Mouse (Mus musculus) brain, embryonic 14.5 days (tissue): ENCODE results near the gene Mdga1. TPM values are rescaled to one million over a fixed set of nuclear protein-coding genes. Genes with fewer than 3 reads are reported as not detected.
A peak's percentile ranks its signal among the peaks of the same experiment; 100 is the strongest.
"Not testable (repeated sequence)": the region's sequence is repeated elsewhere in the genome, so short reads cannot be mapped to it uniquely, and the experiment has no call there.

Experiments
- DNase-seq: peaks from one replicate; pipeline ENCODE4 v3.0.0-alpha.2; 2011; ENCODE audit warnings: low read depth
- CTCF ChIP-seq: fragments of 200-500 bp; IDR thresholded peaks from 2 replicates; pipeline ENCODE4 v1.5.1; 2012; ENCODE audit warnings: inconsistent platforms, mild to moderate bottlenecking, moderate library complexity, borderline replicate concordance; ENCODE audit not compliant: insufficient read depth, insufficient read length; ENCODE audit errors: extremely low read depth
- POLR2A ChIP-seq: fragments of 200-500 bp; IDR thresholded peaks from 2 replicates; pipeline ENCODE4 v1.6.1; 2012; ENCODE audit warnings: mild to moderate bottlenecking, inconsistent platforms, borderline replicate concordance; ENCODE audit not compliant: poor library complexity, insufficient read depth, insufficient read length, severe bottlenecking; ENCODE audit errors: extremely low read depth
- polyA plus RNA-seq: library from polyadenylated mRNA; depleted of rRNA; stranded (reverse); fragments of >200 nt; gene quantifications from 2 replicates; pipeline ENCODE4 v1.2.3, GENCODE M21; 2012; rRNA removed

Mdga1 gene
- polyA plus RNA-seq, 1 experiment = 58.9 TPM

DNA sequence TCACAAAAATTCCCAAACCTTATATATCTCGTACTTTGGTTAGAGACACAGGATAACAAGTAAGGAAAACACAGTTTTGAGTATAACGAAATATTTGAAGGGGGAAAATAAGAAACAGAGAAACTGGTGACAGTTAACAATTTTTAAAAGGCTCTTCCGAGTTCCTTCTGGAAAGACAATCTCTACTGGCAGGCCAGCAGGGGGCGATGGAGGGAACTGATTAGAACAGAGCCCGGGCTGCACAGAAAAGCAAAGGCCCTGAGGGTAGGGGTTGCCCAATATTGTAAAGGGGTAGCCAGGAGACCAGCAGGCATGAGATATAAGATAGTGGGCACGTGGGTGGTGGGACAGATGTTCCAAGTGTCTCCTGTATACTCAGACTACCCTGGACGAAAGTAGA is 173.8 kb downstream of the Mdga1 start:
- DNase-seq = peak; percentile 83
- TF ChIP-seq POLR2A (no peak), CTCF (peak; percentile 83)

DNA sequence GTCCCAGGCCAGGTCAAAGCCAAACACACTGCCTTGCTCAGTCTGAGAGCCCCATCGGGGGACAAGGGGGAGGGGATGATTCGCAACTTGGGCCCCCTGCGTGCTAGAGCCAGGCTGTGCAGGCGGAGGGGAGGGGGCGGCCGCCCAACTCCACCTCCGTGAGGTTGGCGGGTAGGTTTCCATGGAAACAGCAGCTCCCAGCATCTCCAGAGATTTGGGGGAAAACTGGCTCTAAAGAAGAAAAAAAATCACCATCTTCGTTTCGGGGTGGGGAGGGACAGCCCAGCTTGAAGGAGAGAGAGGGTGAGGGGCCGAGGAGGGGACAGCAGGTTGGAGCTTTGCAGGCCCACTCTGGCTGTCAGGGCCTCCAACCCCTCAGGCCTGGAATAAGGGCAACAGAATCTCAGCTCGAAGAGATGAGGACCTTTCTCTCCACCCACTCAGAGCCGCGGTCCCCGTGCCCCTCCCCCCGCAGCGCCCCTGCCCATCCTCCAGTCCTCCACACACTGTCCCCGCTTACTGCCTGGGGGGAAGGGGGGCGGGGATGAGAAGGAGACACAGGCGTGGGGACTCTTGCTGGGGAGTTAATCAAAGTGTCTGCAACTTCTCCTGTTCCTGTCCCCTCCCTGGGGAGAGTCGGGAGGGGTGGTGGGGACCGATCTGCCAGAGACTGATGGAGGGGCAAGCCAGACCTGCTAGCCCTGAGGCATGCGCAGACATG is 174.7 kb downstream of the Mdga1 start:
- peak; percentile 92 for DNase-seq
- TF ChIP-seq POLR2A (no peak), CTCF (no peak)

DNA sequence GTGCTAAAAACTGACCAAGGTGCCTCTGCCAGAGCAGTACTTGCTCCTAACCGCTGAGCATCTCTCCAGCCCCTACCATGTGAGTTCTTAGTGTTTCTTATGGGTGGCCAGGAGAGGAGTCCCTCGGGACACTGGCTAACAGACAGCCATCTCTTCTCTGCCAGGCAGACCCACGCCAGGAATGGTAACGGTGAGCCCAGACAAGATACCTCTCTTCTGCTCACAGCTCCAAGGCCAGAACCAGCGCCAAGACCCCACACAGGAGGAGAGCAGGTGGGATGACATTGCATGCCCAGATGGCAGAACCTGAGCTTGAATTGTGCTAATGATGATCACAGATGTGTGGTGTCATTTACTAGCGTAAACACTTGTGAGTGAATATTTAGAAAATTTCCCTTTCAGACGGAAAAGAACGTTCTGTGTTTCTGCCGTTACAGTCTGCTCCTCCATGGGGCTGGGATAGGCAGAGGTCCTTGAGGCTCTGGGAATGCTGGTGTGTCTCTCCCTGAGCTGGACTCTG is 178.3 kb downstream of the Mdga1 start:
- TF ChIP-seq POLR2A (no peak), CTCF (no peak)
- DNase-seq = peak; percentile 70

DNA sequence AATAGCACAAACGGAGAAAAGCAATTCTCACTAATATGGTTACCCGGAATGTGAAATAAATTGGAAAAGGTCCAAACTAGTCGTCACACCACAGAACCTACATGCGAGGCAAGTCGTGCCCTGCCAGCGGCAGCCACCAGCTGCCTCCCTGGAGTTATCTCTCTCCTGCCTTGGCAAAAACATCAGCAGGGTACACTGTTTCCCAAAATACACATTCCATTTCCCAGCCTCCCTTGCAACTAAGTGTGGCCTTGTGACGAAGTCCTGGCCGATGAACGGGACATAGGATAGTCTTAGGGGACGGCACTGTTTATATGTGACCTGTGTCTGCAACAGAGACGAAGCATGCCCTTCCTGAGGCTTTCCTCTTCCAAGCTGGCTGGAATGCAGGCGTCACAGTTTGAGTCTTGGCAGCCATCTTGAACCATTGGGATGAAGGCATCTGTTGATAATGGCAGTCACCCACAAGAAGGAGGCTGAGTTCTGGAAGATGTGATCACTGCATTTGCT is 179.6 kb downstream of the Mdga1 start:
- DNase-seq = peak; percentile 75
- no peak for TF ChIP-seq POLR2A
- TF ChIP-seq CTCF = no peak

- TF ChIP-seq CTCF (peak; percentile 47; the same call in 1 of the 2 replicates), POLR2A (no peak)
- DNase-seq = no peak
Measured at GRCm38 (mm10) chr17:29789715-29790114, 180.2 kb downstream of the Mdga1 start.

GRCm38 (mm10) chr17:29788573-29788972 is 181.3 kb downstream of the Mdga1 start:
- TF ChIP-seq POLR2A (no peak), CTCF (no peak)
- DNase-seq = no peak

DNA sequence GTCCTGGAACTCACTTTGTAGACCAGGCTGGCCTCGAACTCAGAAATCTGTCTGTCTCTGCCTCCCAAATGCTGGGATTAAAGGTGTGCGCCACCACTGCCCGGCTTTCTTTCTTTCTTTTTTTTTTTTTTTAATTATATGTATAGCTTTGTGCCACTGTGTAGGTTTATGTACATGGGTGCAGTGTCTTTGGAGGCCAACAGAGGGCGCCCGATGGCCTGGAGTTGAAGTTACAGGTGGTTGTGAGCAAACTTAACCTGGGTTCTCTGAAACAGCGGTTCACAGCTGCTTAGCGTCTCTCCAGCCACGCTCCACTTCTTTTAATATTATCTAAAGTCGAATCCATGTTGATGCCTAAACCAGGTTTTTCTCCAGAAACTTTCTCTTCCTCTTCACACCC is 185.1 kb downstream of the Mdga1 start:
- peak; percentile 29; the same call in 1 of the 2 replicates for TF ChIP-seq CTCF
- TF ChIP-seq POLR2A = no peak
- DNase-seq = no peak

GRCm38 (mm10) chr17:29781472-29781871 is 188.4 kb downstream of the Mdga1 start:
- not testable (repeated sequence) for DNase-seq

DNA sequence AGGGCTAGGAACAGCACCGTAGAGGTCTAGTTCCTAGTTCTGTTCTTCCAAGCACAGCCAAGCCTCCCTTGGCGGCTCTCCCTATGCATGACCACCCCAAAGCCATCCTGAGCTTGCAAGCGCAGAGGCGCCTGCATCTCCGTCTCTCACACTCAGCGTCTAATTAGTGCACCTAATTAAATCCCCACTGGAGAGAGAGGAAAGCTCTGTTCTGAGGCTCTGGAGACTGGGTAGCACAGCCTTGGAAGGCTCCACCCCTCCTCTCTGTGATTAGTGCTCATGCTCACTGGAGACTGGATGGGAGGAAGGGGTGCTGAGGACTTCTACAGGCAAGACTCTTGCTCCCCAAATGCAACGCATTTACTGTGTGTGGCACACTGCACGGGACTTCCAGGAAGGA is 191.9 kb downstream of the Mdga1 start:
- DNase-seq = peak; percentile 93
- TF ChIP-seq CTCF (no peak), POLR2A (no peak)

Other genes with a start within 250 kb of the Mdga1 start
- 145 and 146 TPM in 2 replicates for gene Zfand3, start 34.6 kb upstream of the Mdga1 start, polyA plus RNA-seq